ENCODE assay signal across 29 mouse cellular contexts in genomic region chr12:40217776-40218175, GRCm38 (mm10). TPM values are rescaled to one million over a fixed set of nuclear protein-coding genes. Genes with fewer than 3 reads are reported as not detected.
DNase-seq lines count a peak whose midpoint lies in the region; ATAC-seq and TF ChIP-seq lines count a peak whose summit lies in the region.
"Had no signal": no experiment of that assay in that cellular context is flagged by ENCODE, and none has a peak within 500 bp of the region (broad histone marks: within the 10 kb centered on the region; RNA-seq: fewer than 3 reads in every experiment).

No protein-coding gene starts in this region.

- no peak overlapping the region for H3K4me3 ChIP-seq in kidney, adult 2 months (ENCODE audit: insufficient read depth, low read depth, low read length)
- no peak overlapping the region for H3K4me3 ChIP-seq in lung, postnatal 0 days (ENCODE audit: low read depth, low read length)
- no peak overlapping the region for H3K4me3 ChIP-seq in lung, adult 2 months (replicated peaks; ENCODE audit: extremely low read depth, low read depth, low read length)
- no peak overlapping the region for H3K4me3 ChIP-seq in CH12.LX (replicated peaks in 1 of 3; ENCODE audit: low read depth in 2 of 3, low read length in 2 of 3, poor library complexity in 1 of 3)
- H3K4me3 ChIP-seq in brown adipose tissue, adult 24 weeks (ENCODE audit: insufficient read depth, low read depth, low read length) = no peak overlapping the region
- H3K4me3 ChIP-seq in heart, adult 2 months = no peak overlapping the region
- H3K4me3 ChIP-seq in left cerebral cortex, adult 2 months = no peak overlapping the region
- H3K4me3 ChIP-seq: embryonic facial prominence, embryonic 13.5 days; embryonic facial prominence, embryonic 15.5 days; erythroblast, embryonic 14.5 days; forebrain, embryonic 10.5 days; forebrain, embryonic 12.5 days had no signal

- H3K27me3 ChIP-seq in kidney, adult 2 months (replicated peaks; ENCODE audit: control insufficient read depth, insufficient read depth, low read length) = no peaks in the 10 kb centered on the region
- H3K27me3 ChIP-seq in lung, postnatal 0 days (replicated peaks; ENCODE audit: insufficient read depth, low read length) = no peaks in the 10 kb centered on the region
- H3K27me3 ChIP-seq in CH12.LX (replicated peaks) = no peaks in the 10 kb centered on the region
- H3K27me3 ChIP-seq in heart, adult 2 months (ENCODE audit: control insufficient read depth, insufficient read depth, low read length) = no peaks in the 10 kb centered on the region
- H3K27me3 ChIP-seq: embryonic facial prominence, embryonic 13.5 days; embryonic facial prominence, embryonic 15.5 days; forebrain, embryonic 12.5 days; Patski had no signal

- H3K9ac ChIP-seq in lung, postnatal 0 days (replicated peaks; ENCODE audit: low read depth) = no peak overlapping the region
- no peak overlapping the region for H3K9ac ChIP-seq in CH12.LX (ENCODE audit: insufficient read depth, low read depth)
- H3K9ac ChIP-seq in heart, adult 2 months (ENCODE audit: low read depth, low read length) = no peak overlapping the region
- H3K9ac ChIP-seq: embryonic facial prominence, embryonic 13.5 days; embryonic facial prominence, embryonic 15.5 days; forebrain, embryonic 12.5 days had no signal

- WGBS in kidney, adult 2 months = 69% methylated on average over 2 of the region's 2 CpGs
- WGBS in lung, postnatal 0 days = 94% methylated on average over 2 of the region's 2 CpGs
- WGBS in lung, adult 2 months = 68% methylated on average over 2 of the region's 2 CpGs
- 53% methylated on average over 2 of the region's 2 CpGs for WGBS in heart, adult 2 months

- peak; percentile 30; the same call in 1 of the 2 replicates for TF ChIP-seq EP300 in lung, postnatal 0 days (IDR thresholded peaks at IDR 0.05)
- no peak for TF ChIP-seq EP300 in CH12.LX (IDR thresholded peaks at IDR 0.05; ENCODE audit: low read length)
- TF ChIP-seq EP300 in heart, adult 2 months (IDR thresholded peaks at IDR 0.05; ENCODE audit: insufficient read depth, low read depth, low read length) = no peak

- intact Hi-C loops in heart, adult 2 months (cut with DNase I) = no loop called here
- intact Hi-C loops in left cerebral cortex, adult 2 months (cut with DNase I) = no loop called here

- peaks cover 12% of the 10 kb centered on the region for H3K4me1 ChIP-seq in kidney, adult 2 months (ENCODE audit: control insufficient read depth, insufficient read depth, low read length)
- H3K4me1 ChIP-seq in lung, postnatal 0 days (ENCODE audit: insufficient read depth, low read depth, low read length) = no peaks in the 10 kb centered on the region; the same call in 1 of the 2 replicates
- peaks cover 10% of the 10 kb centered on the region for H3K4me1 ChIP-seq in lung, adult 2 months (ENCODE audit: control insufficient read depth, insufficient read depth, low read length)
- peaks cover 5 to 14% of the 10 kb centered on the region in 2 experiments; a peak in 2 of 4 replicates for H3K4me1 ChIP-seq in CH12.LX (ENCODE audit: control insufficient read depth in 1 of 2, insufficient read depth in 2 of 2)
- H3K4me1 ChIP-seq in brown adipose tissue, adult 24 weeks (ENCODE audit: control insufficient read depth, insufficient read depth, insufficient read length, low read length) = peaks cover 3% of the 10 kb centered on the region
- peaks cover 5% of the 10 kb centered on the region; the same call in 1 of the 2 replicates for H3K4me1 ChIP-seq in heart, adult 2 months (ENCODE audit: control insufficient read depth, insufficient read depth, low read length)

- no peak for TF ChIP-seq POLR2A in kidney, adult 2 months (IDR thresholded peaks at IDR 0.05; ENCODE audit: low read depth, low read length)
- TF ChIP-seq POLR2A in lung, adult 2 months (IDR thresholded peaks at IDR 0.05; ENCODE audit: borderline replicate concordance, extremely low read depth, low read depth, low read length) = no peak
- no peak for TF ChIP-seq POLR2A in CH12.LX (IDR thresholded peaks at IDR 0.05; ENCODE audit: low read depth, low read length)
- no peak for TF ChIP-seq POLR2A in heart, adult 2 months (IDR thresholded peaks at IDR 0.05; ENCODE audit: insufficient read depth, low read depth, low read length)

- in situ Hi-C loops in CH12.LX (cut with MboI; ENCODE audit: low pct_ligation_motif_present, low pct_unique_long_range_greater_than_20kb, low sequenced_read_pairs) = no loop called here

- TF ChIP-seq CTCF in kidney, adult 2 months (conservative IDR thresholded peaks at IDR 0.05; ENCODE audit: insufficient read depth, insufficient read length, low read depth, low read length) = no peak
- no peak for TF ChIP-seq CTCF in lung, postnatal 0 days (IDR thresholded peaks at IDR 0.05)
- no peak for TF ChIP-seq CTCF in lung, adult 2 months (IDR thresholded peaks at IDR 0.05; ENCODE audit: insufficient read depth, low read length)
- no peak for TF ChIP-seq CTCF in CH12.LX (conservative IDR thresholded peaks at IDR 0.05 in 1 of 2, IDR thresholded peaks at IDR 0.05 in 1 of 2; ENCODE audit: low read depth in 2 of 2, low read length in 2 of 2)
- TF ChIP-seq CTCF in heart, adult 2 months (IDR thresholded peaks at IDR 0.05) = no peak
- TF ChIP-seq CTCF in left cerebral cortex, adult 2 months (IDR thresholded peaks at IDR 0.05) = no peak

- H3K4me2 ChIP-seq in lung, postnatal 0 days (replicated peaks; ENCODE audit: low read depth, low read length) = no peak overlapping the region
- peak overlapping the region; percentile 10; the same call in 1 of the 2 replicates for H3K4me2 ChIP-seq in CH12.LX (ENCODE audit: insufficient read depth, low read depth, poor library complexity, severe bottlenecking)
- H3K4me2 ChIP-seq: embryonic facial prominence, embryonic 13.5 days; embryonic facial prominence, embryonic 15.5 days; forebrain, embryonic 12.5 days had no signal

- H3K36me3 ChIP-seq in kidney, adult 2 months (ENCODE audit: control insufficient read depth, insufficient read depth, low read length) = peaks cover 13% of the 10 kb centered on the region
- peaks cover 35% of the 10 kb centered on the region for H3K36me3 ChIP-seq in lung, postnatal 0 days (ENCODE audit: insufficient read depth, low read length)
- peaks cover 36 to 59% of the 10 kb centered on the region in 2 experiments for H3K36me3 ChIP-seq in CH12.LX (replicated peaks in 1 of 2; ENCODE audit: control insufficient read depth in 1 of 2, insufficient read depth in 1 of 2, low read length in 1 of 2)
- H3K36me3 ChIP-seq in heart, adult 2 months (ENCODE audit: control insufficient read depth, insufficient read depth, low read length) = peaks cover 36% of the 10 kb centered on the region

- ATAC-seq in lung, postnatal 0 days = no peak
- ATAC-seq: activated CD4-positive, CD25-positive, alpha-beta regulatory T cell, adult 4 months; forebrain, embryonic 14.5 days; forebrain, embryonic 16.5 days; Patski had no signal

- 0 out of 2 replicates have a peak overlapping the region, but pooled peaks have one; percentile 35 for H3K27ac ChIP-seq in kidney, adult 2 months (ENCODE audit: insufficient read depth, low read depth, low read length)
- H3K27ac ChIP-seq in lung, postnatal 0 days (ENCODE audit: low read length) = no peak overlapping the region
- H3K27ac ChIP-seq in CH12.LX (ENCODE audit: insufficient read depth, low read depth) = no peak overlapping the region
- H3K27ac ChIP-seq in brown adipose tissue, adult 24 weeks (replicated peaks; ENCODE audit: low read depth, low read length) = peak overlapping the region; percentile 52; the same call in 1 of the 2 replicates
- no peak overlapping the region for H3K27ac ChIP-seq in heart, adult 2 months
- H3K27ac ChIP-seq in left cerebral cortex, adult 2 months = no peak overlapping the region
- H3K27ac ChIP-seq: embryonic facial prominence, embryonic 13.5 days; embryonic facial prominence, embryonic 15.5 days; forebrain, embryonic 10.5 days; forebrain, embryonic 12.5 days had no signal

- dilution Hi-C loops in CH12.LX (cut with MboI; ENCODE audit: extremely low pct_ligation_motif_present, extremely low pct_unique_long_range_greater_than_20kb, low sequenced_read_pairs) = no loop called here

- no peak for TF ChIP-seq RAD21 in CH12.LX (IDR thresholded peaks at IDR 0.05; ENCODE audit: low read depth, low read length)

- peaks cover 54% of the 10 kb centered on the region for H3K79me2 ChIP-seq in CH12.LX (replicated peaks; ENCODE audit: control insufficient read depth, extremely low read depth, insufficient read depth, poor library complexity, severe bottlenecking)
- H3K79me2 ChIP-seq in heart, adult 2 months (replicated peaks; ENCODE audit: control insufficient read depth, insufficient read depth, low read length) = peaks cover 2% of the 10 kb centered on the region

- no peaks in the 10 kb centered on the region for H3K9me3 ChIP-seq in lung, postnatal 0 days (ENCODE audit: low read length)
- H3K9me3 ChIP-seq in CH12.LX (replicated peaks; ENCODE audit: low read length) = no peaks in the 10 kb centered on the region
- H3K9me3 ChIP-seq: embryonic facial prominence, embryonic 13.5 days; embryonic facial prominence, embryonic 15.5 days; forebrain, embryonic 10.5 days; forebrain, embryonic 12.5 days; G1E had no signal

- DNase-seq in kidney, adult 2 months = peak; percentile 16
- no peak for DNase-seq in kidney, postnatal 4 days
- peak; percentile 71 for DNase-seq in lung, postnatal 0 days (ENCODE audit: low spot score)
- no peak for DNase-seq in lung, adult 2 months
- DNase-seq in CH12.LX (ENCODE audit: extremely low read depth) = no peak
- no peak for DNase-seq in heart, adult 2 months
- no peak for DNase-seq in left cerebral cortex, adult 2 months (ENCODE audit: extremely low spot score in 1 of 2, low spot score in 2 of 2)
- DNase-seq: adrenal gland, adult 8-10 months; adrenal gland, postnatal 14 days; adrenal gland, postnatal 36 days; cerebellum, adult 11 months; cerebellum, adult 18-20 months; cerebellum, adult 8-10 months; cerebellum, adult 9-11 months; cerebellum, postnatal 14 days; cerebellum, postnatal 36 days; embryo, embryonic 11 days had no signal

RNA-seq across cellular contexts. Expression of gene Lsmem1, which starts 18.5 kb away (rescaled TPM):
- 0.20 TPM in 1 of 2 replicates, not detected in the other for polyA plus RNA-seq in kidney, adult 2 months (2012; rRNA removed)
- polyA plus RNA-seq in lung, postnatal 0 days (2015; fragmentation: Nextera tagmentation; extraction: Ambion mirVana) = 0.16 and 0.38 TPM in 2 replicates
- polyA plus RNA-seq in lung, adult 2 months (2012; rRNA removed) = 0.18 and 0.53 TPM in 2 replicates
- total RNA-seq in CH12.LX (2012; rRNA removed) (not detected in 2 replicates), CH12.LX (2014; rRNA removed) (not detected in 2 replicates)
- not detected in 2 replicates for polyA plus RNA-seq in CH12.LX (2012; ENCODE audit: insufficient read length, low read depth)
- polyA plus RNA-seq in brown adipose tissue, adult 24 weeks (2012; ENCODE audit: insufficient read depth, insufficient read length, missing spikeins) = 1.0 TPM in 1 of 2 replicates, not detected in the other
- 10 to 100 TPM; 43.2 to 45.4 TPM for total RNA-seq in heart, adult 2 months (2021)
- polyA plus RNA-seq in heart, adult 2 months (2012; rRNA removed) = 22.2 and 39.4 TPM in 2 replicates
- total RNA-seq in left cerebral cortex, adult 2 months (2021) = 1 to 10 TPM; 1.5 to 1.7 TPM
- total RNA-seq: adrenal gland, postnatal 14 days; adrenal gland, postnatal 36 days; common myeloid progenitor, adult 5-6 weeks had no signal
- polyA plus RNA-seq: embryonic facial prominence, embryonic 13.5 days; erythroblast, embryonic 14.5 days; forebrain, embryonic 10.5 days; forebrain, embryonic 14.5 days; forebrain, embryonic 16.5 days; G1E; Patski had no signal

RNA-seq across cellular contexts. Expression of gene Ifrd1, which starts 30.5 kb away (rescaled TPM):
- 7.9 and 8.2 TPM in 2 replicates for polyA plus RNA-seq in kidney, adult 2 months (2012; rRNA removed)
- polyA plus RNA-seq in lung, postnatal 0 days (2015; fragmentation: Nextera tagmentation; extraction: Ambion mirVana) = 167 and 192 TPM in 2 replicates
- polyA plus RNA-seq in lung, adult 2 months (2012; rRNA removed) = 25.9 and 36.2 TPM in 2 replicates
- total RNA-seq in CH12.LX (2012; rRNA removed) (98.2 and 105 TPM in 2 replicates), CH12.LX (2014; rRNA removed) (427 and 506 TPM in 2 replicates)
- polyA plus RNA-seq in CH12.LX (2012; ENCODE audit: insufficient read length, low read depth) = 258 and 269 TPM in 2 replicates
- polyA plus RNA-seq in brown adipose tissue, adult 24 weeks (2012; ENCODE audit: insufficient read depth, insufficient read length, missing spikeins) = 101 and 246 TPM in 2 replicates
- 10 to 100 TPM; 85.1 to 87.6 TPM for total RNA-seq in heart, adult 2 months (2021)
- polyA plus RNA-seq in heart, adult 2 months (2012; rRNA removed) = 14.1 and 34.8 TPM in 2 replicates
- total RNA-seq in left cerebral cortex, adult 2 months (2021) = 100 to 1,000 TPM; 125 to 134 TPM

Comparison
In these comparisons a context has a peak if more than half of its experiments do, and no peak if none do; other contexts are left out.
1. DNase-seq: peak in kidney, adult 2 months (single experiment) and lung, postnatal 0 days (single experiment); none in kidney, postnatal 4 days (0 of 2), lung, adult 2 months (single experiment), CH12.LX (single experiment), heart, adult 2 months (0 of 2) and left cerebral cortex, adult 2 months (0 of 2).
2. H3K27ac ChIP-seq: peak in kidney, adult 2 months (single experiment) and brown adipose tissue, adult 24 weeks (single experiment); none in lung, postnatal 0 days (single experiment), CH12.LX (single experiment), heart, adult 2 months (single experiment) and left cerebral cortex, adult 2 months (single experiment).
3. RNA of gene Lsmem1, which starts 18.5 kb away (polyA plus RNA-seq): 22.2 to 39.4 TPM in heart, adult 2 months; 0.18 to 0.53 TPM in lung, adult 2 months, 1.0 TPM in brown adipose tissue, adult 24 weeks, 0.20 TPM in kidney, adult 2 months, 0.16 to 0.38 TPM in lung, postnatal 0 days and not detected in CH12.LX; every median in the first group is over 10 times any median in the second.